19 mouse cellular contexts compared by ENCODE assay signal in the genomic region with DNA sequence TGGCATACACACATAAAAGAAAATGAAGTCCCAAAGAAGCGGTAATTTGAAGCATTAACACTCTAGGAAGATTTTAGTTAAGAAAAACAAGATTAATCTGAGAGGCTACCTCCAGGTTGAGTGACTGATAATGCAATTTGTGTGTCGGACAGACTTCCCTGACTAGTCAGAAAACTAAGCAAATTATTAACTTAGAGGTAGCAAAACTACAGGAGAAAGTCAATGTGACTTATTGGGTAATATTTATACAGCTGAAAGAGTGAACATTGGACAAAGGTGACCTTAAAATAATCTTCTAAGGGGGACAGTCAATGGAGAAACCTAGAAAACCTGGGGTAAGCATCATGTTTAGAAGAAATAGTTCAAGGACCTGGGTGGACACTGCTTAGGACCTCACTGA. TPM values are rescaled to one million over a fixed set of nuclear protein-coding genes. Genes with fewer than 3 reads are reported as not detected.
DNase-seq lines count a peak whose midpoint lies in the region; ATAC-seq and TF ChIP-seq lines count a peak whose summit lies in the region.
"Had no signal": no experiment of that assay in that cellular context is flagged by ENCODE, and none has a peak within 500 bp of the region (broad histone marks: within the 10 kb centered on the region; RNA-seq: fewer than 3 reads in every experiment).

No protein-coding gene starts in this region.

- ATAC-seq in liver, embryonic 12.5 days = no peak
- ATAC-seq in intestine, embryonic 15.5 days = peak; percentile 64
- peak; percentile 59 for ATAC-seq in intestine, embryonic 16.5 days
- ATAC-seq in liver, postnatal 0 days = peak; percentile 72
- ATAC-seq: forebrain, embryonic 15.5 days had no signal

- no peak for TF ChIP-seq EP300 in liver, postnatal 0 days (IDR thresholded peaks at IDR 0.05; ENCODE audit: low read depth)

- no peak for TF ChIP-seq POLR2A in liver, adult 2 months (IDR thresholded peaks at IDR 0.05; ENCODE audit: extremely low read depth, insufficient read depth, low read length)

- TF ChIP-seq CTCF in liver, adult 2 months (IDR thresholded peaks at IDR 0.05; ENCODE audit: low read depth, low read length) = no peak
- TF ChIP-seq CTCF in liver, postnatal 0 days (IDR thresholded peaks at IDR 0.05; ENCODE audit: low read depth) = no peak

- peak overlapping the region; percentile 98 for H3K27ac ChIP-seq in liver, adult 2 months (replicated peaks; ENCODE audit: insufficient read depth, low read depth, low read length)
- H3K27ac ChIP-seq in liver, embryonic 12.5 days = no peak overlapping the region
- H3K27ac ChIP-seq in intestine, embryonic 15.5 days = no peak overlapping the region
- H3K27ac ChIP-seq in intestine, embryonic 16.5 days (ENCODE audit: low read length) = no peak overlapping the region
- H3K27ac ChIP-seq in liver, postnatal 0 days (ENCODE audit: low read depth) = peak overlapping the region; percentile 77
- H3K27ac ChIP-seq: embryonic facial prominence, embryonic 12.5 days; forebrain, embryonic 15.5 days; heart, embryonic 10.5 days; hindbrain, embryonic 12.5 days had no signal

- WGBS in liver, adult 2 months = 18% methylated on average over 2 of the region's 2 CpGs
- 42% methylated on average over 2 of the region's 2 CpGs for WGBS in liver, embryonic 12.5 days (ENCODE audit: insufficient replicate concordance)
- WGBS in intestine, embryonic 15.5 days = 56% methylated on average over 2 of the region's 2 CpGs
- 55% methylated on average over 2 of the region's 2 CpGs for WGBS in intestine, embryonic 16.5 days
- WGBS in liver, postnatal 0 days (ENCODE audit: insufficient replicate concordance) = 51% methylated on average over 2 of the region's 2 CpGs

- H3K36me3 ChIP-seq in liver, adult 2 months (ENCODE audit: control insufficient read depth, insufficient read depth, low read length) = no peaks in the 10 kb centered on the region
- H3K36me3 ChIP-seq in liver, embryonic 12.5 days = no peaks in the 10 kb centered on the region
- no peaks in the 10 kb centered on the region for H3K36me3 ChIP-seq in intestine, embryonic 15.5 days
- H3K36me3 ChIP-seq in intestine, embryonic 16.5 days (ENCODE audit: control insufficient read depth, insufficient read depth, low read length) = no peaks in the 10 kb centered on the region
- no peaks in the 10 kb centered on the region for H3K36me3 ChIP-seq in liver, postnatal 0 days (replicated peaks; ENCODE audit: insufficient read depth, low read length)
- H3K36me3 ChIP-seq: embryonic facial prominence, embryonic 12.5 days; forebrain, embryonic 15.5 days; heart, embryonic 10.5 days; hindbrain, embryonic 12.5 days had no signal

- DNase-seq in liver, adult 2 months (ENCODE audit: extremely low read depth, low read depth, low spot score) = peak; percentile 94
- no peak for DNase-seq in liver, postnatal 0 days
- no peak for DNase-seq in cerebellum, postnatal 4 days (ENCODE audit: low spot score in 2 of 2)
- DNase-seq: adrenal gland, adult 8-10 months; adrenal gland, postnatal 36 days; cerebellum, adult 2 months; cerebellum, postnatal 14 days; gastrocnemius, postnatal 36 days; heart, adult 18-20 months; heart, postnatal 10 days; heart, postnatal 4 days had no signal

- H3K4me1 ChIP-seq in liver, adult 2 months (ENCODE audit: control insufficient read depth, insufficient read depth, low read length) = peaks cover 21% of the 10 kb centered on the region
- 0 out of 2 replicates have a peak, but pooled peaks cover 9% of the 10 kb centered on the region for H3K4me1 ChIP-seq in liver, embryonic 12.5 days
- H3K4me1 ChIP-seq in intestine, embryonic 15.5 days (replicated peaks) = peaks cover 3% of the 10 kb centered on the region
- H3K4me1 ChIP-seq in intestine, embryonic 16.5 days (ENCODE audit: control insufficient read depth, insufficient read depth, low read length) = peaks cover 21% of the 10 kb centered on the region
- H3K4me1 ChIP-seq in liver, postnatal 0 days (ENCODE audit: insufficient read depth) = peaks cover 6% of the 10 kb centered on the region
- H3K4me1 ChIP-seq: forebrain, embryonic 15.5 days; hindbrain, embryonic 12.5 days had no signal

- H3K4me2 ChIP-seq in liver, embryonic 12.5 days = no peak overlapping the region
- H3K4me2 ChIP-seq in intestine, embryonic 15.5 days (replicated peaks) = no peak overlapping the region
- no peak overlapping the region for H3K4me2 ChIP-seq in intestine, embryonic 16.5 days (ENCODE audit: low read depth, low read length)
- peak overlapping the region; percentile 53 for H3K4me2 ChIP-seq in liver, postnatal 0 days (ENCODE audit: low read depth, low read length)
- H3K4me2 ChIP-seq: embryonic facial prominence, embryonic 12.5 days; forebrain, embryonic 15.5 days; hindbrain, embryonic 12.5 days had no signal

- peak overlapping the region; percentile 82 for H3K9ac ChIP-seq in liver, adult 2 months (ENCODE audit: low read depth, low read length)
- H3K9ac ChIP-seq in liver, embryonic 12.5 days = no peak overlapping the region
- H3K9ac ChIP-seq in intestine, embryonic 15.5 days = no peak overlapping the region
- no peak overlapping the region for H3K9ac ChIP-seq in intestine, embryonic 16.5 days (ENCODE audit: low read depth, low read length)
- H3K9ac ChIP-seq in liver, postnatal 0 days (replicated peaks) = no peak overlapping the region; the same call in 1 of the 2 replicates
- H3K9ac ChIP-seq: embryonic facial prominence, embryonic 12.5 days; forebrain, embryonic 15.5 days; hindbrain, embryonic 12.5 days had no signal

- H3K9me3 ChIP-seq in liver, embryonic 12.5 days (replicated peaks) = no peaks in the 10 kb centered on the region
- no peaks in the 10 kb centered on the region for H3K9me3 ChIP-seq in intestine, embryonic 15.5 days
- no peaks in the 10 kb centered on the region for H3K9me3 ChIP-seq in intestine, embryonic 16.5 days (ENCODE audit: control insufficient read depth, low read length)
- H3K9me3 ChIP-seq in liver, postnatal 0 days (ENCODE audit: low read length) = no peaks in the 10 kb centered on the region
- H3K9me3 ChIP-seq: embryonic facial prominence, embryonic 12.5 days; forebrain, embryonic 15.5 days; heart, embryonic 10.5 days; hindbrain, embryonic 12.5 days had no signal

- peaks cover 3% of the 10 kb centered on the region; the same call in 1 of the 2 replicates for H3K79me2 ChIP-seq in liver, adult 2 months (ENCODE audit: control insufficient read depth, insufficient read depth, low read length)

- H3K4me3 ChIP-seq in liver, adult 2 months (ENCODE audit: insufficient read depth, low read depth, low read length) = peak overlapping the region; percentile 44
- H3K4me3 ChIP-seq in liver, embryonic 12.5 days = no peak overlapping the region
- no peak overlapping the region for H3K4me3 ChIP-seq in intestine, embryonic 15.5 days (replicated peaks)
- no peak overlapping the region for H3K4me3 ChIP-seq in intestine, embryonic 16.5 days (ENCODE audit: low read length)
- peak overlapping the region; percentile 20; the same call in 1 of the 2 replicates for H3K4me3 ChIP-seq in liver, postnatal 0 days (ENCODE audit: low read depth, low read length)
- H3K4me3 ChIP-seq: embryonic facial prominence, embryonic 12.5 days; forebrain, embryonic 15.5 days; heart, embryonic 10.5 days; hindbrain, embryonic 12.5 days had no signal

- H3K27me3 ChIP-seq in liver, adult 2 months (ENCODE audit: control insufficient read depth, insufficient read depth, low read length) = no peaks in the 10 kb centered on the region
- H3K27me3 ChIP-seq in liver, embryonic 12.5 days (replicated peaks) = peaks cover 7% of the 10 kb centered on the region
- no peaks in the 10 kb centered on the region for H3K27me3 ChIP-seq in intestine, embryonic 15.5 days (replicated peaks)
- H3K27me3 ChIP-seq in intestine, embryonic 16.5 days (replicated peaks; ENCODE audit: control insufficient read depth, insufficient read depth, low read length) = no peaks in the 10 kb centered on the region
- H3K27me3 ChIP-seq in liver, postnatal 0 days (ENCODE audit: insufficient read depth, low read length) = no peaks in the 10 kb centered on the region
- H3K27me3 ChIP-seq: embryonic facial prominence, embryonic 12.5 days; forebrain, embryonic 15.5 days; hindbrain, embryonic 12.5 days had no signal

RNA-seq across cellular contexts. Expression of a gene that starts 60.0 kb away (rescaled TPM):
- 0.55 and 0.74 TPM in 2 replicates for total RNA-seq in liver, adult 2 months (2014; rRNA removed)
- polyA plus RNA-seq in liver, adult 2 months (2012; rRNA removed) = 0.46 and 1.7 TPM in 2 replicates
- 0.23 and 0.26 TPM in 2 replicates for polyA plus RNA-seq in liver, embryonic 12.5 days (2016; fragmentation: Nextera tagmentation; extraction: Ambion mirVana)
- polyA plus RNA-seq in intestine, embryonic 15.5 days (2015; fragmentation: Nextera tagmentation; extraction: Ambion mirVana) = 0.33 and 0.41 TPM in 2 replicates
- 0.15 and 0.16 TPM in 2 replicates for polyA plus RNA-seq in intestine, embryonic 16.5 days (2015; fragmentation: Nextera tagmentation; extraction: Ambion mirVana)
- polyA plus RNA-seq in liver, postnatal 0 days (2015; fragmentation: Nextera tagmentation; extraction: Ambion mirVana) = not detected in 2 replicates
- total RNA-seq: gastrocnemius, adult 8-10 months; gastrocnemius, postnatal 36 days; heart, adult 18-20 months; heart, postnatal 10 days had no signal

Comparison
In these comparisons a context has a peak if more than half of its experiments do, and no peak if none do; other contexts are left out.
1. H3K27ac ChIP-seq: peak in liver, adult 2 months (single experiment) and liver, postnatal 0 days (single experiment); none in liver, embryonic 12.5 days (single experiment), intestine, embryonic 15.5 days (single experiment) and intestine, embryonic 16.5 days (single experiment).
2. H3K4me3 ChIP-seq: peak in liver, adult 2 months (single experiment) and liver, postnatal 0 days (single experiment); none in liver, embryonic 12.5 days (single experiment), intestine, embryonic 15.5 days (single experiment) and intestine, embryonic 16.5 days (single experiment).